Mouse (Mus musculus) CH12.LX (cell line): ENCODE results near the gene Pttg1ip. TPM values are rescaled to one million over a fixed set of nuclear protein-coding genes. Genes with fewer than 3 reads are reported as not detected.

ENCODE experiments used
- DNase-seq: peaks from one replicate; pipeline ENCODE4 v3.0.0-alpha.2; 2013; ENCODE audit errors: extremely low read depth
- H3K27ac ChIP-seq: 2 replicates; pipeline ENCODE4 v1.5.1; 2012; ENCODE audit warnings: low read depth, mild to moderate bottlenecking, control low read depth, moderate library complexity; ENCODE audit not compliant: insufficient read depth
- H3K27me3 ChIP-seq: replicated peaks from 2 replicates; pipeline ENCODE3; 2012; ENCODE audit warnings: inconsistent platforms
- H3K36me3 ChIP-seq, 2 experiments: replicated peaks in 1 of 2; 2 replicates each; pipeline versions ENCODE3 to v1.6.1; 2012; ENCODE audit warnings: inconsistent platforms in 1 of 2, low read length in 1 of 2, mild to moderate bottlenecking in 1 of 2, mixed read lengths in 1 of 2, moderate library complexity in 1 of 2; ENCODE audit not compliant: control insufficient read depth in 1 of 2, insufficient read depth in 1 of 2
- H3K4me1 ChIP-seq, 2 experiments: 2 replicates each; pipeline ENCODE4 v1.6.1; 2012; ENCODE audit warnings: inconsistent platforms in 1 of 2, moderate library complexity in 1 of 2; ENCODE audit not compliant: insufficient read depth in 2 of 2, control insufficient read depth in 1 of 2
- H3K4me2 ChIP-seq: 2 replicates; pipeline ENCODE4 v1.6.1; 2012; ENCODE audit warnings: low read depth, mild to moderate bottlenecking, control low read depth; ENCODE audit not compliant: poor library complexity, insufficient read depth, severe bottlenecking
- H3K4me3 ChIP-seq, 3 experiments: fragments of 150-350 bp in 1 of 3; sonication (generic) in 1 of 3; replicated peaks in 1 of 3; 2 replicates each; pipeline versions ENCODE3 to v1.5.1; 2011 to 2012; ENCODE audit warnings: low read depth in 2 of 3, low read length in 2 of 3, mild to moderate bottlenecking in 2 of 3, moderate library complexity in 2 of 3, control low read depth in 1 of 3, improper control_type of control experiment in 1 of 3, inconsistent platforms in 1 of 3, mixed read lengths in 1 of 3; ENCODE audit not compliant: poor library complexity in 1 of 3
- H3K79me2 ChIP-seq: replicated peaks from 2 replicates; pipeline ENCODE4 v1.6.1; 2012; ENCODE audit warnings: mild to moderate bottlenecking, moderate library complexity; ENCODE audit not compliant: control insufficient read depth, poor library complexity, insufficient read depth, severe bottlenecking; ENCODE audit errors: extremely low read depth
- H3K9ac ChIP-seq: 2 replicates; pipeline ENCODE4 v1.6.1; 2012; ENCODE audit warnings: low read depth, mild to moderate bottlenecking, control low read depth, moderate library complexity; ENCODE audit not compliant: insufficient read depth
- H3K9me3 ChIP-seq: replicated peaks from 2 replicates; pipeline ENCODE3; 2012; ENCODE audit warnings: low read length, inconsistent platforms, mixed read lengths
- BHLHE40 ChIP-seq: IDR thresholded peaks from 2 replicates; pipeline ENCODE4 v1.6.1; 2011; ENCODE audit warnings: mild to moderate bottlenecking, low read depth, low read length, improper control_type of control experiment
- CHD1 ChIP-seq: IDR thresholded peaks from 2 replicates; pipeline ENCODE4 v1.6.1; 2012; ENCODE audit warnings: low read depth, low read length, improper control_type of control experiment, inconsistent platforms
- CTCF ChIP-seq, 2 experiments: IDR thresholded peaks in 1 of 2; conservative IDR thresholded peaks in 1 of 2; 2 replicates each; pipeline ENCODE4 v1.5.1; 2011 to 2012; ENCODE audit warnings: low read depth in 2 of 2, low read length in 2 of 2, improper control_type of control experiment in 1 of 2, inconsistent platforms in 1 of 2, mild to moderate bottlenecking in 1 of 2, moderate library complexity in 1 of 2
- E2F4 ChIP-seq: IDR thresholded peaks from 2 replicates; pipeline ENCODE4 v1.6.1; 2011; ENCODE audit warnings: low read depth, low read length, improper control_type of control experiment; ENCODE audit not compliant: insufficient replicate concordance
- EP300 ChIP-seq: IDR thresholded peaks from 2 replicates; pipeline ENCODE4 v1.6.1; 2011; ENCODE audit warnings: low read length, improper control_type of control experiment
- ETS1 ChIP-seq: conservative IDR thresholded peaks from 2 replicates; pipeline ENCODE4 v1.6.1; 2012; ENCODE audit warnings: low read depth, mild to moderate bottlenecking, inconsistent platforms, low read length, improper control_type of control experiment, moderate library complexity
- HCFC1 ChIP-seq: IDR thresholded peaks from 2 replicates; pipeline ENCODE4 v1.6.1; 2012; ENCODE audit warnings: low read depth, mild to moderate bottlenecking, inconsistent platforms, low read length, improper control_type of control experiment
- IRF4 ChIP-seq: IDR thresholded peaks from 2 replicates; pipeline ENCODE4 v1.6.1; 2014; ENCODE audit warnings: low read depth, mild to moderate bottlenecking, inconsistent platforms, low read length, improper control_type of control experiment
- KAT2A ChIP-seq: IDR thresholded peaks from 2 replicates; pipeline ENCODE4 v1.6.1; 2012; ENCODE audit warnings: low read length, improper control_type of control experiment, inconsistent platforms; ENCODE audit not compliant: insufficient replicate concordance
- MAX ChIP-seq: IDR thresholded peaks from 2 replicates; pipeline ENCODE4 v1.6.1; 2011; ENCODE audit warnings: low read length, improper control_type of control experiment
- NELFE ChIP-seq: IDR thresholded peaks from 2 replicates; pipeline ENCODE4 v1.6.1; 2011; ENCODE audit warnings: low read depth, low read length, improper control_type of control experiment
- NRF1 ChIP-seq: IDR thresholded peaks from 2 replicates; pipeline ENCODE4 v1.6.1; 2014; ENCODE audit warnings: low read depth, mild to moderate bottlenecking, inconsistent platforms, low read length, improper control_type of control experiment, moderate library complexity
- POLR2AphosphoS2 ChIP-seq: IDR thresholded peaks from 2 replicates; pipeline ENCODE4 v1.6.1; 2011; ENCODE audit warnings: low read depth, low read length, improper control_type of control experiment
- RCOR1 ChIP-seq: conservative IDR thresholded peaks from 2 replicates; pipeline ENCODE4 v1.6.1; 2012; ENCODE audit warnings: low read depth, mild to moderate bottlenecking, inconsistent platforms, low read length, improper control_type of control experiment
- USF2 ChIP-seq: conservative IDR thresholded peaks from 2 replicates; pipeline ENCODE4 v1.6.1; 2011; ENCODE audit warnings: low read depth, low read length, improper control_type of control experiment
- dilution Hi-C: fragments of 300-500 bp; cut with MboI; formaldehyde crosslinking; loops from 2 replicates; pipeline ENCODE4 v1.14.3; 2020; ENCODE audit warnings: low sequenced_read_pairs; ENCODE audit not compliant: extremely low pct_unique_long_range_greater_than_20kb, extremely low pct_ligation_motif_present
- in situ Hi-C: fragments of 300-500 bp; cut with MboI; formaldehyde crosslinking; loops from 3 replicates; pipeline ENCODE4 v1.14.3; 2019; ENCODE audit warnings: low sequenced_read_pairs, low pct_ligation_motif_present, low pct_unique_long_range_greater_than_20kb, mixed read lengths
- polyA plus RNA-seq: library from polyadenylated mRNA; unstranded; fragments of >175 nt; gene quantifications from 2 replicates; pipeline ENCODE4 v1.2.1, GENCODE M21; 2012; ENCODE audit warnings: low read depth; ENCODE audit not compliant: insufficient read length
- total RNA-seq, 2 experiments: library from RNA; depleted of rRNA; stranded (reverse); fragments of 300-350 nt in 1 of 2; fragments of >200 nt in 1 of 2; gene quantifications; 2 replicates each; pipeline ENCODE4 v1.2.3; 2012 to 2014

Pttg1ip gene
- total and polyA plus RNA-seq, 3 experiments: 18.9 to 25.3 (median 20.7) TPM

DNA sequence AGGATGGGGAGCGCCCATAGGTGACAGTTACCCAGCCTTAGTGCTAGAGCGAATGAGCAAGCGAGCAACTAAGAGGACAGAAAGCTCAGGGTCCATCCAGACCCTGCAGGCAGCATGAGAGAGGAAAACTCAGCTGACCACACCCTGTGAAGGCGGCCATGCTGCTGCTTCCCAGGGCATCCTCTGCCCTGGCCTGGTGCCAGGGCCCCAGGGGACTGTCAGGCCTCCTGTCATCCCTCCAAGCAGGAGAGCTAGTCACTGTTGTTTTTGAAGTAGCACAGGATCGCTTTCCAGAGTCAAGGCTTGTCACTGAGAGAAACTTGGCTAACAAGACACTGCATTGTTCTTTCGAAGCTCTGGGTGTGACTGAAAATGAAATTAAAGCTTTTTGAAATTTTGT, 57.4 kb downstream of the Pttg1ip start:
- peaks cover 72 to 88% of the 10 kb centered on the region in 2 experiments for H3K36me3 ChIP-seq

DNA sequence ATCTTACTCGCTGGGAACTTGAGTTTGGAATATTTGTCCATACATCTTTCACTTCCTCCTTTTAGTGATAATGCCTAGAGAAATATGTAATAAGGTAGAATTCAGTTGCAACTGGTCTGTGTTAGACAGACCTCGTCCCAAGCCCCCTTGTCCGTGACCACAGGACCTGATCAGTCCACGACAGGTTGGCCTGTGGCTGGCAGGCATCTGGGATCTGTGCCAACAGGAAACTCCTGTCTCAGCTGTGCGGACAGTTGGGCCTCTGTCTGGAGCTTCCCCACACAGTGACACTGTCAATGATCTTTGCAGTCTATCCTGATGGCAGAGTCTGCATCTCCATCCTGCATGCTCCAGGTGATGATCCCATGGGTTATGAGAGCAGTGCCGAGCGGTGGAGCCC, 61.6 kb downstream of the Pttg1ip start:
- dilution Hi-C loops: no loop called here
- H3K27me3 ChIP-seq: no peaks in the 10 kb centered on the region
- H3K27ac ChIP-seq: no peak overlapping the region
- H3K4me1 ChIP-seq: peaks cover 0 to 8% of the 10 kb centered on the region in 2 experiments; a peak in 1 of 4 replicates
- H3K79me2 ChIP-seq: peaks cover 5% of the 10 kb centered on the region; the same call in 1 of the 2 replicates
- peaks cover 71 to 84% of the 10 kb centered on the region in 2 experiments for H3K36me3 ChIP-seq
- TF ChIP-seq MAX (no peak), NRF1 (no peak)
- TF ChIP-seq, all 38 proteins: peak for 0
- Histone ChIP-seq H3K9ac (no peak overlapping the region), H3K4me3 (no peak overlapping the region), H3K9me3 (no peaks in the 10 kb centered on the region), H3K4me2 (no peak overlapping the region)
- in situ Hi-C loops: loop anchor here (25.0 kb wide), 1 partner anchor 244 kb away; no protein-coding TSS in a partner anchor
- DNase-seq: no peak

More for the DNA sequence above, 57.4 kb downstream of the Pttg1ip start:
- no peak overlapping the region for H3K4me3 ChIP-seq
- H3K9me3 ChIP-seq: no peaks in the 10 kb centered on the region
- no peak overlapping the region for H3K4me2 ChIP-seq
- DNase-seq: no peak
- no peak overlapping the region for H3K9ac ChIP-seq
- dilution Hi-C loops: no loop called here
- H3K4me1 ChIP-seq: peaks cover 7 to 22% of the 10 kb centered on the region in 2 experiments
- H3K79me2 ChIP-seq: peaks cover 15% of the 10 kb centered on the region
- TF ChIP-seq NRF1: no peak
- TF ChIP-seq ETS1: no peak
- no peak for TF ChIP-seq E2F4
- TF ChIP-seq EP300: no peak
- TF ChIP-seq POLR2AphosphoS2: no peak
- TF ChIP-seq CTCF (conservative IDR thresholded peaks at IDR 0.05 in 1 of 2, IDR thresholded peaks at IDR 0.05 in 1 of 2; ENCODE audit: low read depth in 2 of 2, low read length in 2 of 2): no peak
- no peak for TF ChIP-seq IRF4
- TF ChIP-seq NELFE: no peak
- TF ChIP-seq MAX: no peak
- no peak for TF ChIP-seq CHD1
- TF ChIP-seq RCOR1: no peak
- no peak for TF ChIP-seq USF2
- no peak for TF ChIP-seq BHLHE40
- no peak for TF ChIP-seq HCFC1
- no peak for TF ChIP-seq KAT2A
- no peak overlapping the region for H3K27ac ChIP-seq
- H3K27me3 ChIP-seq: no peaks in the 10 kb centered on the region
- in situ Hi-C loops: loop anchor here (25.0 kb wide), 1 partner anchor 248 kb away; no protein-coding TSS in a partner anchor
